Mouse (Mus musculus) heart, embryonic 16.5 days (tissue): Measurements from ENCODE around the gene Cyp19a1. TPM values are rescaled to one million over a fixed set of nuclear protein-coding genes. Genes with fewer than 3 reads are reported as not detected.

Experiments used
- ATAC-seq: fragments of 200-750 bp; cut with Nextera tagmentation; replicated peaks from 2 replicates; pipeline ENCODE4 v1.8.0; 2017; ENCODE audit warnings: moderate number of reproducible peaks; ENCODE audit not compliant: insufficient read depth, low FRiP score; ENCODE audit errors: extremely low read depth
- H3K27ac ChIP-seq: fragments of 300-500 bp; sonication (generic); 2 replicates; pipeline ENCODE4 v1.5.1; 2014; ENCODE audit warnings: mild to moderate bottlenecking, low read length, control low read depth, moderate library complexity
- H3K27me3 ChIP-seq: fragments of 300-500 bp; sonication (generic); 2 replicates; pipeline ENCODE4 v1.6.1; 2014; ENCODE audit warnings: low read length, mixed read lengths; ENCODE audit not compliant: control insufficient read depth, insufficient read depth
- H3K36me3 ChIP-seq: fragments of 300-500 bp; sonication (generic); 2 replicates; pipeline ENCODE4 v1.6.1; 2014; ENCODE audit not compliant: control insufficient read depth, insufficient read depth
- H3K4me1 ChIP-seq: fragments of 300-500 bp; sonication (generic); 2 replicates; pipeline ENCODE4 v1.6.1; 2014; ENCODE audit warnings: low read length, mixed read lengths; ENCODE audit not compliant: control insufficient read depth, insufficient read depth
- H3K4me2 ChIP-seq: fragments of 300-500 bp; sonication (generic); 2 replicates; pipeline ENCODE4 v1.6.1; 2014; ENCODE audit warnings: low read depth, mild to moderate bottlenecking, control low read depth, low read length
- H3K4me3 ChIP-seq: fragments of 300-500 bp; sonication (generic); 2 replicates; pipeline ENCODE4 v1.5.1; 2014; ENCODE audit warnings: mild to moderate bottlenecking, control low read depth, low read length
- H3K9ac ChIP-seq: fragments of 300-500 bp; sonication (generic); 2 replicates; pipeline ENCODE4 v1.6.1; 2014; ENCODE audit warnings: low read length, control low read depth
- H3K9me3 ChIP-seq: fragments of 300-500 bp; sonication (generic); replicated peaks from 2 replicates; pipeline ENCODE4 v1.6.1; 2016; ENCODE audit warnings: low read length; ENCODE audit not compliant: control insufficient read depth
- WGBS: fragments of 180-500 bp; shearing (Covaris S2); extraction: QIAGEN DNeasy Blood & Tissue Kit; methylation state at CpG from one replicate; pipeline ENCODE4 v1.1.7; 2014; 5-methylcytosine and 5-hydroxymethylcytosine counted together
- polyA plus RNA-seq: library from polyadenylated mRNA; unstranded; fragments of >200 nt; fragmentation: Nextera tagmentation; extraction: Ambion mirVana; gene quantifications from 2 replicates; pipeline ENCODE4 v1.2.1, GENCODE M21; 2015

Gene Cyp19a1
- polyA plus RNA-seq, 1 experiment from 2014 or later, result not detected

- H3K27ac ChIP-seq, result no peak overlapping the region
- no peak overlapping the region for H3K4me2 ChIP-seq
- no peaks in the 10 kb centered on the region for H3K4me1 ChIP-seq
- H3K36me3 ChIP-seq, result no peaks in the 10 kb centered on the region
- H3K9me3 ChIP-seq, result no peaks in the 10 kb centered on the region
- no peak overlapping the region for H3K4me3 ChIP-seq
- 68% methylated on average over 12 of the region's 12 CpGs for WGBS
- H3K27me3 ChIP-seq, result peaks cover 2% of the 10 kb centered on the region; the same call in 1 of the 2 replicates
- H3K9ac ChIP-seq, result no peak overlapping the region
- ATAC-seq, result no peak
These were observed 11.2 kb upstream of the Cyp19a1 start for GRCm38 (mm10) chr9:54279046-54279589.

- 72% methylated on average over 4 of the region's 4 CpGs for WGBS
- Histone ChIP-seq H3K27ac (no peak overlapping the region), H3K4me3 (no peak overlapping the region), H3K4me2 (no peak overlapping the region), H3K9me3 (no peaks in the 10 kb centered on the region), H3K9ac (no peak overlapping the region), H3K4me1 (no peaks in the 10 kb centered on the region), H3K27me3 (no peaks in the 10 kb centered on the region), H3K36me3 (no peaks in the 10 kb centered on the region)
- no peak for ATAC-seq
These were observed 7.4 kb upstream of the Cyp19a1 start for GRCm38 (mm10) chr9:54275283-54275682.

GRCm38 (mm10) chr9:54270889-54271288, 3.0 kb upstream of the Cyp19a1 start:
- H3K9me3 ChIP-seq, result no peaks in the 10 kb centered on the region
- ATAC-seq, result no peak
- no peak overlapping the region for H3K9ac ChIP-seq
- no peak overlapping the region for H3K27ac ChIP-seq
- H3K4me2 ChIP-seq, result no peak overlapping the region
- H3K4me3 ChIP-seq, result no peak overlapping the region
- no peaks in the 10 kb centered on the region for H3K27me3 ChIP-seq
- WGBS, result 40% methylated on average over 5 of the region's 5 CpGs
- H3K36me3 ChIP-seq, result no peaks in the 10 kb centered on the region
- H3K4me1 ChIP-seq, result no peaks in the 10 kb centered on the region

GRCm38 (mm10) chr9:54269987-54270386, 2.1 kb upstream of the Cyp19a1 start:
- H3K4me2 ChIP-seq, result no peak overlapping the region
- no peaks in the 10 kb centered on the region for H3K9me3 ChIP-seq
- 76% methylated on average over 6 of the region's 6 CpGs for WGBS
- H3K27ac ChIP-seq, result no peak overlapping the region
- no peaks in the 10 kb centered on the region for H3K27me3 ChIP-seq
- H3K4me1 ChIP-seq, result no peaks in the 10 kb centered on the region
- H3K9ac ChIP-seq, result no peak overlapping the region
- no peak for ATAC-seq
- no peak overlapping the region for H3K4me3 ChIP-seq
- H3K36me3 ChIP-seq, result no peaks in the 10 kb centered on the region

- Histone ChIP-seq H3K9me3 (no peaks in the 10 kb centered on the region), H3K4me2 (no peak overlapping the region), H3K4me3 (no peak overlapping the region), H3K27me3 (no peaks in the 10 kb centered on the region), H3K36me3 (no peaks in the 10 kb centered on the region), H3K9ac (no peak overlapping the region), H3K4me1 (no peaks in the 10 kb centered on the region), H3K27ac (no peak overlapping the region)
- WGBS, result 77% methylated on average over 4 of the region's 4 CpGs
- ATAC-seq, result no peak
These were observed 3.2 kb downstream of the Cyp19a1 start for GRCm38 (mm10) chr9:54264754-54265153.

GRCm38 (mm10) chr9:54244869-54245665, 22.8 kb downstream of the Cyp19a1 start:
- Histone ChIP-seq H3K4me1 (no peaks in the 10 kb centered on the region), H3K9ac (no peak overlapping the region), H3K36me3 (no peaks in the 10 kb centered on the region), H3K9me3 (no peaks in the 10 kb centered on the region), H3K4me2 (no peak overlapping the region), H3K4me3 (no peak overlapping the region), H3K27me3 (no peaks in the 10 kb centered on the region), H3K27ac (no peak overlapping the region)
- no peak for ATAC-seq
- WGBS, result 70% methylated on average over 3 of the region's 3 CpGs

- Histone ChIP-seq H3K36me3 (no peaks in the 10 kb centered on the region), H3K27ac (no peak overlapping the region), H3K9me3 (no peaks in the 10 kb centered on the region), H3K9ac (no peak overlapping the region), H3K4me3 (no peak overlapping the region), H3K4me1 (no peaks in the 10 kb centered on the region), H3K27me3 (no peaks in the 10 kb centered on the region), H3K4me2 (no peak overlapping the region)
- no peak for ATAC-seq
- WGBS, result 65% methylated on average over 6 of the region's 6 CpGs
These were observed 40.3 kb downstream of the Cyp19a1 start for GRCm38 (mm10) chr9:54227580-54227979.

- Histone ChIP-seq H3K4me1 (no peaks in the 10 kb centered on the region), H3K27ac (no peak overlapping the region), H3K27me3 (no peaks in the 10 kb centered on the region), H3K9ac (no peak overlapping the region), H3K4me3 (no peak overlapping the region), H3K4me2 (no peak overlapping the region), H3K9me3 (no peaks in the 10 kb centered on the region), H3K36me3 (no peaks in the 10 kb centered on the region)
- ATAC-seq, result no peak
- 76% methylated on average over 5 of the region's 5 CpGs for WGBS
These were observed 51.4 kb downstream of the Cyp19a1 start for GRCm38 (mm10) chr9:54216511-54216910.

GRCm38 (mm10) chr9:54214881-54215280, 53.0 kb downstream of the Cyp19a1 start:
- Histone ChIP-seq H3K4me2 (no peak overlapping the region), H3K4me1 (no peaks in the 10 kb centered on the region), H3K9me3 (no peaks in the 10 kb centered on the region), H3K9ac (no peak overlapping the region), H3K27ac (no peak overlapping the region), H3K4me3 (no peak overlapping the region), H3K27me3 (no peaks in the 10 kb centered on the region), H3K36me3 (no peaks in the 10 kb centered on the region)
- 82% methylated on average over 9 of the region's 9 CpGs for WGBS
- ATAC-seq, result no peak
